Mouse (Mus musculus): ENCODE results near the gene Add1. TPM values are rescaled to one million over a fixed set of nuclear protein-coding genes. Genes with fewer than 3 reads are reported as not detected.

Gene Add1
- polyA plus RNA-seq, 1 experiment from 2014 or later, result 217 TPM

GRCm38 (mm10) chr5:34533066-34533465 is 40.4 kb upstream of the Add1 start:
- 71% methylated on average over 5 of the region's 5 CpGs for WGBS
- H3K27ac ChIP-seq (ENCODE audit: low read length), result no peak overlapping the region
- no peak overlapping the region for H3K9ac ChIP-seq (replicated peaks; ENCODE audit: low read length)
- H3K9me3 ChIP-seq (ENCODE audit: low read length), result no peaks in the 10 kb centered on the region
- H3K4me3 ChIP-seq (ENCODE audit: low read length), result no peak overlapping the region
- H3K4me1 ChIP-seq (ENCODE audit: insufficient read depth, low read length), result no peaks in the 10 kb centered on the region
- H3K36me3 ChIP-seq (ENCODE audit: insufficient read depth, low read length), result no peaks in the 10 kb centered on the region
- H3K4me2 ChIP-seq (replicated peaks; ENCODE audit: low read depth, low read length), result no peak overlapping the region
- H3K27me3 ChIP-seq (ENCODE audit: insufficient read depth, low read length), result no peaks in the 10 kb centered on the region
- ATAC-seq (ENCODE audit: low FRiP score, low TSS enrichment), result no peak

- no peaks in the 10 kb centered on the region for H3K9me3 ChIP-seq (ENCODE audit: low read length)
- no peaks in the 10 kb centered on the region for H3K4me1 ChIP-seq (ENCODE audit: insufficient read depth, low read length)
- H3K9ac ChIP-seq (replicated peaks; ENCODE audit: low read length), result no peak overlapping the region
- no peak overlapping the region for H3K4me2 ChIP-seq (replicated peaks; ENCODE audit: low read depth, low read length)
- no peak overlapping the region for H3K27ac ChIP-seq (ENCODE audit: low read length)
- WGBS, result 67% methylated on average over 3 of the region's 3 CpGs
- no peak overlapping the region for H3K4me3 ChIP-seq (ENCODE audit: low read length)
- H3K27me3 ChIP-seq (ENCODE audit: insufficient read depth, low read length), result no peaks in the 10 kb centered on the region
- no peak for ATAC-seq (ENCODE audit: low FRiP score, low TSS enrichment)
- no peaks in the 10 kb centered on the region for H3K36me3 ChIP-seq (ENCODE audit: insufficient read depth, low read length)
Measured at GRCm38 (mm10) chr5:34533820-34534219, 39.6 kb upstream of the Add1 start.

- no peak for ATAC-seq (ENCODE audit: low FRiP score, low TSS enrichment)
- Histone ChIP-seq H3K27ac (ENCODE audit: low read length) (no peak overlapping the region), H3K9ac (replicated peaks; ENCODE audit: low read length) (no peak overlapping the region), H3K4me3 (ENCODE audit: low read length) (no peak overlapping the region), H3K4me1 (ENCODE audit: insufficient read depth, low read length) (no peaks in the 10 kb centered on the region), H3K4me2 (replicated peaks; ENCODE audit: low read depth, low read length) (no peak overlapping the region), H3K9me3 (ENCODE audit: low read length) (no peaks in the 10 kb centered on the region), H3K27me3 (ENCODE audit: insufficient read depth, low read length) (no peaks in the 10 kb centered on the region), H3K36me3 (ENCODE audit: insufficient read depth, low read length) (no peaks in the 10 kb centered on the region)
- WGBS, result 77% methylated on average over 5 of the region's 5 CpGs
Measured at GRCm38 (mm10) chr5:34534776-34535581, 38.5 kb upstream of the Add1 start.

GRCm38 (mm10) chr5:34535831-34536230 is 37.6 kb upstream of the Add1 start:
- no peak for ATAC-seq (ENCODE audit: low FRiP score, low TSS enrichment)
- Histone ChIP-seq H3K36me3 (ENCODE audit: insufficient read depth, low read length) (no peaks in the 10 kb centered on the region), H3K9me3 (ENCODE audit: low read length) (no peaks in the 10 kb centered on the region), H3K4me2 (replicated peaks; ENCODE audit: low read depth, low read length) (no peak overlapping the region), H3K9ac (replicated peaks; ENCODE audit: low read length) (no peak overlapping the region), H3K27me3 (ENCODE audit: insufficient read depth, low read length) (no peaks in the 10 kb centered on the region), H3K27ac (ENCODE audit: low read length) (no peak overlapping the region), H3K4me1 (ENCODE audit: insufficient read depth, low read length) (no peaks in the 10 kb centered on the region), H3K4me3 (ENCODE audit: low read length) (no peak overlapping the region)
- 89% methylated on average over 7 of the region's 7 CpGs for WGBS

- ATAC-seq (ENCODE audit: low FRiP score, low TSS enrichment), result no peak
- Histone ChIP-seq H3K36me3 (ENCODE audit: insufficient read depth, low read length) (no peaks in the 10 kb centered on the region), H3K4me2 (replicated peaks; ENCODE audit: low read depth, low read length) (no peak overlapping the region), H3K9ac (replicated peaks; ENCODE audit: low read length) (no peak overlapping the region), H3K9me3 (ENCODE audit: low read length) (no peaks in the 10 kb centered on the region), H3K4me1 (ENCODE audit: insufficient read depth, low read length) (no peaks in the 10 kb centered on the region), H3K27me3 (ENCODE audit: insufficient read depth, low read length) (no peaks in the 10 kb centered on the region), H3K4me3 (ENCODE audit: low read length) (no peak overlapping the region), H3K27ac (ENCODE audit: low read length) (no peak overlapping the region)
- WGBS, result 68% methylated on average over 7 of the region's 7 CpGs
Measured at GRCm38 (mm10) chr5:34538079-34538478, 35.4 kb upstream of the Add1 start.

GRCm38 (mm10) chr5:34538527-34538926 is 34.9 kb upstream of the Add1 start:
- no peak overlapping the region for H3K9ac ChIP-seq (replicated peaks; ENCODE audit: low read length)
- no peaks in the 10 kb centered on the region for H3K4me1 ChIP-seq (ENCODE audit: insufficient read depth, low read length)
- ATAC-seq (ENCODE audit: low FRiP score, low TSS enrichment), result 0 out of 2 replicates have a peak, but pooled peaks have one; percentile 16

GRCm38 (mm10) chr5:34539121-34539520 is 34.3 kb upstream of the Add1 start:
- no peak overlapping the region for H3K4me2 ChIP-seq (replicated peaks; ENCODE audit: low read depth, low read length)
- ATAC-seq (ENCODE audit: low FRiP score, low TSS enrichment), result no peak
- H3K9me3 ChIP-seq (ENCODE audit: low read length), result no peaks in the 10 kb centered on the region
- no peak overlapping the region for H3K4me3 ChIP-seq (ENCODE audit: low read length)
- no peak overlapping the region for H3K27ac ChIP-seq (ENCODE audit: low read length)
- WGBS, result 94% methylated on average over 2 of the region's 2 CpGs
- H3K36me3 ChIP-seq (ENCODE audit: insufficient read depth, low read length), result no peaks in the 10 kb centered on the region
- no peak overlapping the region for H3K9ac ChIP-seq (replicated peaks; ENCODE audit: low read length)
- H3K4me1 ChIP-seq (ENCODE audit: insufficient read depth, low read length), result no peaks in the 10 kb centered on the region
- no peaks in the 10 kb centered on the region for H3K27me3 ChIP-seq (ENCODE audit: insufficient read depth, low read length)

More at GRCm38 (mm10) chr5:34538527-34538926, 34.9 kb upstream of the Add1 start:
- H3K27me3 ChIP-seq (ENCODE audit: insufficient read depth, low read length), result no peaks in the 10 kb centered on the region
- H3K27ac ChIP-seq (ENCODE audit: low read length), result no peak overlapping the region
- H3K4me2 ChIP-seq (replicated peaks; ENCODE audit: low read depth, low read length), result no peak overlapping the region
- no peaks in the 10 kb centered on the region for H3K36me3 ChIP-seq (ENCODE audit: insufficient read depth, low read length)
- H3K4me3 ChIP-seq (ENCODE audit: low read length), result no peak overlapping the region
- no peaks in the 10 kb centered on the region for H3K9me3 ChIP-seq (ENCODE audit: low read length)
- WGBS, result 35% methylated on average over 5 of the region's 5 CpGs

- Histone ChIP-seq H3K27ac (ENCODE audit: low read length) (no peak overlapping the region), H3K9ac (replicated peaks; ENCODE audit: low read length) (no peak overlapping the region), H3K4me2 (replicated peaks; ENCODE audit: low read depth, low read length) (no peak overlapping the region), H3K36me3 (ENCODE audit: insufficient read depth, low read length) (no peaks in the 10 kb centered on the region), H3K9me3 (ENCODE audit: low read length) (no peaks in the 10 kb centered on the region), H3K4me1 (ENCODE audit: insufficient read depth, low read length) (no peaks in the 10 kb centered on the region), H3K4me3 (ENCODE audit: low read length) (no peak overlapping the region), H3K27me3 (ENCODE audit: insufficient read depth, low read length) (no peaks in the 10 kb centered on the region)
- WGBS, result 88% methylated on average over 1 of the region's 1 CpGs
- no peak for ATAC-seq (ENCODE audit: low FRiP score, low TSS enrichment)
Measured at GRCm38 (mm10) chr5:34542166-34542565, 31.3 kb upstream of the Add1 start.

GRCm38 (mm10) chr5:34543114-34543513 is 30.4 kb upstream of the Add1 start:
- no peaks in the 10 kb centered on the region for H3K36me3 ChIP-seq (ENCODE audit: insufficient read depth, low read length)
- H3K9ac ChIP-seq (replicated peaks; ENCODE audit: low read length), result no peak overlapping the region
- no peaks in the 10 kb centered on the region for H3K27me3 ChIP-seq (ENCODE audit: insufficient read depth, low read length)
- H3K4me1 ChIP-seq (ENCODE audit: insufficient read depth, low read length), result no peaks in the 10 kb centered on the region
- ATAC-seq (ENCODE audit: low FRiP score, low TSS enrichment), result no peak
- H3K4me3 ChIP-seq (ENCODE audit: low read length), result no peak overlapping the region
- WGBS, result 49% methylated on average over 4 of the region's 4 CpGs
- H3K9me3 ChIP-seq (ENCODE audit: low read length), result no peaks in the 10 kb centered on the region
- H3K27ac ChIP-seq (ENCODE audit: low read length), result no peak overlapping the region
- no peak overlapping the region for H3K4me2 ChIP-seq (replicated peaks; ENCODE audit: low read depth, low read length)

- H3K4me2 ChIP-seq (replicated peaks; ENCODE audit: low read depth, low read length), result no peak overlapping the region
- no peak overlapping the region for H3K9ac ChIP-seq (replicated peaks; ENCODE audit: low read length)
- H3K9me3 ChIP-seq (ENCODE audit: low read length), result no peaks in the 10 kb centered on the region
- no peaks in the 10 kb centered on the region for H3K27me3 ChIP-seq (ENCODE audit: insufficient read depth, low read length)
- H3K4me3 ChIP-seq (ENCODE audit: low read length), result no peak overlapping the region
- no peak for ATAC-seq (ENCODE audit: low FRiP score, low TSS enrichment)
- H3K36me3 ChIP-seq (ENCODE audit: insufficient read depth, low read length), result peaks cover 7% of the 10 kb centered on the region
- H3K4me1 ChIP-seq (ENCODE audit: insufficient read depth, low read length), result peaks cover 6% of the 10 kb centered on the region
- no peak overlapping the region for H3K27ac ChIP-seq (ENCODE audit: low read length)
Measured at GRCm38 (mm10) chr5:34547410-34547809, 26.1 kb upstream of the Add1 start.
